Mouse (Mus musculus): ENCODE data around the gene Zdhhc9.

The Zdhhc9 gene

DNA sequence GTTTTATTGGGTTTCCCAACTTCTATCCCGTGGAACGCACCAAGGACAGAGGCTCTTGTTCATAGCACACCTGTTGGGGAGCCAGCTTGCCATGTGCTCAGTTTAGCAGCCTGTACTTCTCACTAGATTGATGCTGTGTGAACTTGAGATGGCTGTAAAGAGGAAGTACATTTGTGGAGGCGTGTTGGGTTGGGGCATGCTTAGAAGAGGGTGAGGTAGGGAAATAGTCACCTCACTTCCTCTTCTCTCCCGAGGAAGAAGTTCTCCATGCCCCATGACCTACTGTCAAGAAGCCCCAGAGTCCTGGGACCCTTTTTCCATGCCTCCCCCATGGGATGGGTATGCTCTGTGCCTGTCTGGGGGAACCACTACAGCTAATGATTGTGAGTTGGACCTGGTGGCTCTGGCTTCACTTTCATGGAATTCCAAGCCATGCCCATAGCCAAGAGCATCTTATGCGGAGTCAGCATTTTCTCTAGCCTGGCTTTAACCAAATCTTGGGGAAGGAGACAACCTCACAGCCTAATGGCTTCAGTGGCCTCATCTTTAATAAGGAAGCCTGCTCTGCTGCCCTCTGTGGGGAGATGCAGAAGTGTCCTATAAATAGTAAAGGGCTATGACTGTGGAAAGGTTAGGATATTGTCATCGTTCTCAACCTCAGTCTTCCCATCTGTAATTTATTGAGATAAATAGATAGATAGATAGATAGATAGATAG is 81.0 kb downstream of the Zdhhc9 start:
- DNase-seq (ENCODE audit: extremely low read depth, low read depth) = peak; percentile 66

GRCm38 (mm10) chrX:48126903-48127476 is 81.7 kb downstream of the Zdhhc9 start:
- no peak for DNase-seq (ENCODE audit: extremely low read depth, low read depth)

GRCm38 (mm10) chrX:48124132-48125071 is 84.3 kb downstream of the Zdhhc9 start:
- DNase-seq (ENCODE audit: extremely low read depth, low read depth) = peak; percentile 47
